Mouse (Mus musculus) MEL (cell line): ENCODE measurements around the gene Dlx4. TPM values are rescaled to one million over a fixed set of nuclear protein-coding genes. Genes with fewer than 3 reads are reported as not detected.

ENCODE experiments used
- DNase-seq: peaks from one replicate; pipeline ENCODE4 v3.0.0; 2011; ENCODE audit warnings: low read depth, low spot score
- H3K27ac ChIP-seq: 2 replicates; pipeline ENCODE4 v1.5.1; 2012; ENCODE audit warnings: low read depth, mild to moderate bottlenecking, control low read depth, low read length, moderate library complexity; ENCODE audit not compliant: control insufficient read depth
- H3K27me3 ChIP-seq, 2 experiments: fragments of 150-350 bp in 1 of 2; sonication (generic) in 1 of 2; 2 replicates each; pipeline ENCODE4 v1.6.1; 2012; ENCODE audit warnings: low read length in 2 of 2, mild to moderate bottlenecking in 2 of 2, improper control_type of control experiment in 1 of 2, moderate library complexity in 1 of 2; ENCODE audit not compliant: insufficient read depth in 2 of 2, control insufficient read depth in 1 of 2
- H3K36me3 ChIP-seq, 2 experiments: 2 replicates each; pipeline ENCODE4 v1.6.1; 2012 to 2014; ENCODE audit warnings: low read length in 2 of 2, improper control_type of control experiment in 1 of 2, inconsistent platforms in 1 of 2, mild to moderate bottlenecking in 1 of 2; ENCODE audit not compliant: insufficient read depth in 2 of 2, control insufficient read depth in 1 of 2
- H3K4me1 ChIP-seq, 2 experiments: fragments of 150-350 bp in 1 of 2; sonication (generic) in 1 of 2; 2 replicates each; pipeline ENCODE4 v1.6.1; 2012; ENCODE audit warnings: low read length in 2 of 2, improper control_type of control experiment in 1 of 2, mild to moderate bottlenecking in 1 of 2; ENCODE audit not compliant: insufficient read depth in 2 of 2, control insufficient read depth in 1 of 2
- H3K4me3 ChIP-seq, 2 experiments: fragments of 150-350 bp in 1 of 2; sonication (generic) in 1 of 2; 2 replicates each; pipeline ENCODE4 v1.5.1; 2012; ENCODE audit warnings: low read depth in 2 of 2, low read length in 2 of 2, mild to moderate bottlenecking in 2 of 2, moderate library complexity in 2 of 2, control low read depth in 1 of 2, improper control_type of control experiment in 1 of 2; ENCODE audit not compliant: control insufficient read depth in 1 of 2, insufficient read depth in 1 of 2
- H3K79me2 ChIP-seq: 2 replicates; pipeline ENCODE4 v1.6.1; 2012; ENCODE audit warnings: mild to moderate bottlenecking, low read length, moderate library complexity; ENCODE audit not compliant: control insufficient read depth, poor library complexity, insufficient read depth
- H3K9ac ChIP-seq: 2 replicates; pipeline ENCODE4 v1.6.1; 2012; ENCODE audit warnings: low read depth, mild to moderate bottlenecking, control low read depth, low read length, moderate library complexity; ENCODE audit not compliant: control insufficient read depth, poor library complexity, severe bottlenecking
- H3K9me3 ChIP-seq: fragments of 150-350 bp; sonication (generic); replicated peaks from 2 replicates; pipeline ENCODE4 v1.6.1; 2012; ENCODE audit warnings: mild to moderate bottlenecking, low read length, improper control_type of control experiment, moderate library complexity; ENCODE audit not compliant: insufficient read depth
- BHLHE40 ChIP-seq: IDR thresholded peaks from 2 replicates; pipeline ENCODE4 v1.6.1; 2012; ENCODE audit warnings: low read depth, mild to moderate bottlenecking, inconsistent platforms, low read length, improper control_type of control experiment, borderline replicate concordance
- CHD1 ChIP-seq: IDR thresholded peaks from 2 replicates; pipeline ENCODE4 v1.6.1; 2012; ENCODE audit warnings: low read depth, mild to moderate bottlenecking, inconsistent platforms, low read length, improper control_type of control experiment
- CHD2 ChIP-seq: IDR thresholded peaks from 2 replicates; pipeline ENCODE4 v1.6.1; 2011; ENCODE audit warnings: low read length, improper control_type of control experiment
- EP300 ChIP-seq, 2 experiments: IDR thresholded peaks; 2 replicates each; pipeline ENCODE4 v1.6.1; 2011; ENCODE audit warnings: improper control_type of control experiment in 2 of 2, low read length in 2 of 2, low read depth in 1 of 2, mild to moderate bottlenecking in 1 of 2
- GABPA ChIP-seq: IDR thresholded peaks from 2 replicates; pipeline ENCODE4 v1.6.1; 2012; ENCODE audit warnings: low read depth, mild to moderate bottlenecking, inconsistent platforms, low read length, improper control_type of control experiment, moderate library complexity
- MAFK ChIP-seq: IDR thresholded peaks from 2 replicates; pipeline ENCODE4 v1.6.1; 2011; ENCODE audit warnings: low read depth, mild to moderate bottlenecking, low read length, improper control_type of control experiment, borderline replicate concordance
- MAZ ChIP-seq: IDR thresholded peaks from 2 replicates; pipeline ENCODE4 v1.6.1; 2012; ENCODE audit warnings: low read depth, mild to moderate bottlenecking, inconsistent platforms, low read length, improper control_type of control experiment
- MXI1 ChIP-seq: IDR thresholded peaks from 2 replicates; pipeline ENCODE4 v1.6.1; 2011; ENCODE audit warnings: mild to moderate bottlenecking, low read depth, low read length, improper control_type of control experiment
- SIN3A ChIP-seq: IDR thresholded peaks from 2 replicates; pipeline ENCODE4 v1.6.1; 2012; ENCODE audit warnings: low read length, improper control_type of control experiment, inconsistent platforms
- TAL1 ChIP-seq: IDR thresholded peaks from 2 replicates; pipeline ENCODE4 v1.6.1; 2012; ENCODE audit warnings: mild to moderate bottlenecking, inconsistent platforms, low read length, moderate library complexity, mixed read lengths
- TCF12 ChIP-seq: IDR thresholded peaks from 2 replicates; pipeline ENCODE4 v1.6.1; 2014; ENCODE audit warnings: low read depth, mild to moderate bottlenecking, inconsistent platforms, low read length, improper control_type of control experiment, moderate library complexity
- ZKSCAN1 ChIP-seq: IDR thresholded peaks from 2 replicates; pipeline ENCODE4 v1.6.1; 2012; ENCODE audit warnings: low read depth, mild to moderate bottlenecking, inconsistent platforms, low read length, improper control_type of control experiment, moderate library complexity
- polyA plus RNA-seq, 2 experiments: library from polyadenylated mRNA; stranded (reverse) in 1 of 2; unstranded in 1 of 2; fragments of >175 nt in 1 of 2; fragments of >200 nt in 1 of 2; gene quantifications; 2 replicates each; pipeline versions ENCODE4 v1.2.1 to v1.2.4; 2012; ENCODE audit warnings: low replicate concordance in 2 of 2, low read depth in 1 of 2; ENCODE audit not compliant: insufficient read length in 2 of 2, insufficient read depth in 1 of 2, missing spikeins in 1 of 2
- total RNA-seq: library from RNA; depleted of rRNA; stranded (reverse); fragments of 300-350 nt; gene quantifications from 2 replicates; pipeline ENCODE4 v1.2.3, GENCODE M21; 2012

Gene Dlx4
- total and polyA plus RNA-seq, 3 experiments = not detected

DNA sequence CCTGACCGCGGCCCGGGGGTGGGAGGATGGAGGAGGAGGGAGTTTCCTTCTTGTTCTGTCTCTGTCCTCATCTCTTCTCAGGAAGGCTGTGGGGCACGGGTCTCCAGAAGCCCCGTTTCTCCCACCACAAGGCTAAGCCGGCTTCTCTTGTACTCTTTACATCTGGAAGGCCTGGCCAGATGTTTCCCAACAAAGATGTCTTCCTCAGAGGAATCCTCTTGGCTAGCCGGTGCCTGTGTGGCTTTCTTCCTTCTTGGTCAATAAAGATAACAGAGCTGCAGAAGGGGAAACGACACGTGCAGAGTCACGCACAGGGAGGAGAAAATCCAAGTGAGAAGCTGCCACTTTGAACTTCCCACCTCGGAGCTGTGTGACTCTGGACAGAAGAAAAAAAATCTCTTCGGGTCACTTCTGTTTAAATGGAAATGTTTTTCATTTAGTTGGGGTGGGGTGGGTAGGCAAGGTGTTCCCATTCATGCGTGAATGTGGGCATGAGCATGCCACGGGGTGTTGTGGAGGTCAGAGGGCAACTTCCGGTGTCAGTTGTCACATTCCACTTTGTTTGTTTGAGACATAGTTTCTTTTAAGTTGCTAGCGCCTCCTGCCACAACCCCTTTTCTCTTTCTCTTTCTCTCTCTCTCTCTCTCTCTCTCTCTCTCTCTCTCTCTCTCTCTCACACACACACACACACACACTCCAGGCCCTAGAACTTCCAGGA, 44.8 kb downstream of the Dlx4 start:
- no peaks in the 10 kb centered on the region for H3K79me2 ChIP-seq
- H3K27ac ChIP-seq = no peak overlapping the region
- H3K27me3 ChIP-seq = peaks cover 5 to 7% of the 10 kb centered on the region in 2 experiments
- TF ChIP-seq MAFK (no peak), BHLHE40 (peak; percentile 25; the same call in 1 of the 2 replicates)
- H3K4me1 ChIP-seq = peaks cover 0 to 7% of the 10 kb centered on the region in 2 experiments; a peak in 1 of 4 replicates
- DNase-seq = no peak
- no peaks in the 10 kb centered on the region for H3K9me3 ChIP-seq
- no peak overlapping the region for H3K4me3 ChIP-seq
- H3K36me3 ChIP-seq = peaks cover 0 to 5% of the 10 kb centered on the region in 2 experiments; a peak in 2 of 4 replicates
- H3K9ac ChIP-seq = no peak overlapping the region

DNA sequence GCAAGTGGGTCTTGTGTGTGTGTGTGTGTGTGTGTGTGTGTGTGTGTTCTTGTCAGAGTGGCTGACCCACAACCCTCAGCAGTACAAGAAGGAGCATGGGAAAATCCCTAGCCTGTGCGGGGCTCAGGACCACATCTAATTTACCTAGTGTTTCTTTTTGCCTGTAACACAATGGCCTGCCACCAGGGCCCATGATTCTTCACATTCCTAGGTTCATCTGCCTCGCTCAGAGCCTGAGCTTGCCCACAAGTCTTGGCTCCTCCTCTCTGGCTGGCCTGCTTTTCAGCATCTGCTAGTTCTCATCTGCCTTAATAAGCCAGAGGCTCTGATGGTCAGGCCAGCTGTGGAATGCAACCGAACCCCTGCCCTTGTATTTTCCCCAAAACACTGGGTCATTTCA, 45.7 kb downstream of the Dlx4 start:
- no peak overlapping the region for H3K4me3 ChIP-seq
- H3K27ac ChIP-seq = no peak overlapping the region
- peaks cover 0 to 5% of the 10 kb centered on the region in 2 experiments; a peak in 2 of 4 replicates for H3K36me3 ChIP-seq
- H3K4me1 ChIP-seq = peaks cover 0 to 7% of the 10 kb centered on the region in 2 experiments; a peak in 1 of 4 replicates
- H3K27me3 ChIP-seq = peaks cover 5 to 11% of the 10 kb centered on the region in 2 experiments
- no peak for TF ChIP-seq TCF12
- no peak for TF ChIP-seq BHLHE40
- TF ChIP-seq MAZ = no peak
- TF ChIP-seq ZKSCAN1 = no peak
- TF ChIP-seq MAFK = no peak
- TF ChIP-seq TAL1 = no peak
- no peak for TF ChIP-seq MXI1
- TF ChIP-seq SIN3A = no peak
- TF ChIP-seq CHD2 = no peak
- no peak for TF ChIP-seq GABPA
- no peak for TF ChIP-seq EP300 (IDR thresholded peaks at IDR 0.05; ENCODE audit: low read depth in 1 of 2, low read length in 2 of 2)
- no peak for TF ChIP-seq CHD1
- no peaks in the 10 kb centered on the region for H3K79me2 ChIP-seq
- H3K9ac ChIP-seq = no peak overlapping the region
- no peak for DNase-seq
- H3K9me3 ChIP-seq = no peaks in the 10 kb centered on the region
